Mouse (Mus musculus) limb, embryonic 11.5 days (tissue): ENCODE measurements at regions not wholly inside any gene's neighbourhood (a gene's known extent, or its start where the extent isn't known, plus 50 kb on each side); places are given as distances from the start of the nearest gene placed in this dataset.

Experiments
- ATAC-seq: fragments of 200-750 bp; cut with Nextera tagmentation; 2 replicates; pipeline ENCODE4 v1.8.0; 2017; ENCODE audit warnings: low read depth; ENCODE audit not compliant: insufficient number of reproducible peaks, low FRiP score, low TSS enrichment
- DNase-seq: peaks from one replicate; pipeline ENCODE4 v3.0.0-alpha.2; 2015; ENCODE audit warnings: low spot score
- H3K27ac ChIP-seq: fragments of 300-500 bp; sonication (generic); replicated peaks from 2 replicates; pipeline ENCODE4 v1.5.1; 2014; ENCODE audit warnings: low read depth, mild to moderate bottlenecking, low read length
- H3K27me3 ChIP-seq: fragments of 300-500 bp; sonication (generic); 2 replicates; pipeline ENCODE4 v1.6.1; 2014; ENCODE audit warnings: mild to moderate bottlenecking, low read length, mixed read lengths; ENCODE audit not compliant: control insufficient read depth, insufficient read depth
- H3K36me3 ChIP-seq: fragments of 300-500 bp; sonication (generic); 2 replicates; pipeline ENCODE4 v1.6.1; 2014; ENCODE audit warnings: mild to moderate bottlenecking, low read length, moderate library complexity, mixed read lengths; ENCODE audit not compliant: control insufficient read depth, insufficient read depth
- H3K4me1 ChIP-seq: fragments of 300-500 bp; sonication (generic); 2 replicates; pipeline ENCODE4 v1.6.1; 2014; ENCODE audit warnings: low read length, mixed read lengths; ENCODE audit not compliant: control insufficient read depth, insufficient read depth
- H3K4me2 ChIP-seq: fragments of 300-500 bp; sonication (generic); 2 replicates; pipeline ENCODE4 v1.6.1; 2014; ENCODE audit warnings: low read depth, mild to moderate bottlenecking, moderate library complexity; ENCODE audit not compliant: severe bottlenecking
- H3K4me3 ChIP-seq: fragments of 300-500 bp; sonication (generic); 2 replicates; pipeline ENCODE4 v1.5.1; 2014; ENCODE audit warnings: low read depth, low read length
- H3K9ac ChIP-seq: fragments of 300-500 bp; sonication (generic); 2 replicates; pipeline ENCODE4 v1.6.1; 2014; ENCODE audit warnings: mild to moderate bottlenecking, low read length
- H3K9me3 ChIP-seq: fragments of 300-500 bp; sonication (generic); 2 replicates; pipeline ENCODE4 v1.6.1; 2016; ENCODE audit warnings: low read length; ENCODE audit not compliant: control insufficient read depth
- WGBS: fragments of 180-500 bp; shearing (Covaris S2); extraction: QIAGEN DNeasy Blood & Tissue Kit; methylation state at CpG from one replicate; pipeline ENCODE4 v1.1.7; 2014; 5-methylcytosine and 5-hydroxymethylcytosine counted together

DNA sequence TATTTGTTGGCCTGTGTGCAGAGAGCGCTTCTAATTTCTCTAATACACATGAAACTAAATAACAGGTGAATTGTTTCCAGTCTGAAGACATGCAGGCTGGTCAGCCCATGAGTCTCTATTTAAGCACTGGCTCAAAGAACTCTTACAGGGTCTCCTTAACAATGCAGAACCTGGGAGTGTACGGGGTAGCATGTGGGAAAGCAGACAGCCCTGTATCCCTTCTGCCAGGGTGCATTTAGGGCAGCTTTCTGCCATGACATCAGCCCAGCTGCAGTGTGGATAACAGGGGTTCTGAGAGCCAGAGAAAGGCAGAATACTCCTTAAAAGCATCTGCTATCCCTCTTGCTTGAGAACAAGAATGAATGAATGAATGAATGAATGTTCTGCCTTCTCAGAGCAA is 164.7 kb downstream of the Grb14 start:
- DNase-seq, result no peak
- H3K36me3 ChIP-seq, result no peaks in the 10 kb centered on the region
- no peak overlapping the region for H3K27ac ChIP-seq
- H3K4me1 ChIP-seq, result no peaks in the 10 kb centered on the region
- no peak overlapping the region for H3K4me3 ChIP-seq
- no peaks in the 10 kb centered on the region for H3K27me3 ChIP-seq
- no peak overlapping the region for H3K9ac ChIP-seq
- no peak for ATAC-seq
- 84% methylated on average over 2 of the region's 2 CpGs for WGBS
- H3K4me2 ChIP-seq, result no peak overlapping the region
- H3K9me3 ChIP-seq, result no peaks in the 10 kb centered on the region

GRCm38 (mm10) chr2:64853918-64854317 is 170.9 kb downstream of the Grb14 start:
- ATAC-seq (no peak), DNase-seq (peak; percentile 87)
- no peak overlapping the region for H3K4me2 ChIP-seq
- no peaks in the 10 kb centered on the region for H3K9me3 ChIP-seq
- no peak overlapping the region for H3K27ac ChIP-seq
- WGBS, result 19% methylated on average over 7 of the region's 7 CpGs
- H3K4me1 ChIP-seq, result no peaks in the 10 kb centered on the region
- H3K4me3 ChIP-seq, result no peak overlapping the region
- H3K36me3 ChIP-seq, result no peaks in the 10 kb centered on the region
- no peaks in the 10 kb centered on the region for H3K27me3 ChIP-seq
- H3K9ac ChIP-seq, result no peak overlapping the region

- WGBS, result 63% methylated on average over 5 of the region's 5 CpGs
- Histone ChIP-seq H3K4me1 (no peaks in the 10 kb centered on the region), H3K27ac (no peak overlapping the region), H3K4me2 (no peak overlapping the region), H3K36me3 (no peaks in the 10 kb centered on the region), H3K4me3 (no peak overlapping the region), H3K9ac (no peak overlapping the region), H3K27me3 (no peaks in the 10 kb centered on the region), H3K9me3 (no peaks in the 10 kb centered on the region)
- ATAC-seq (no peak), DNase-seq (no peak)
These were observed 171.9 kb downstream of the Grb14 start for GRCm38 (mm10) chr2:64852913-64853312.

GRCm38 (mm10) chr2:64851096-64851495 is 173.7 kb downstream of the Grb14 start:
- H3K9me3 ChIP-seq, result no peaks in the 10 kb centered on the region
- no peaks in the 10 kb centered on the region for H3K36me3 ChIP-seq
- no peaks in the 10 kb centered on the region for H3K27me3 ChIP-seq
- WGBS, result 74% methylated on average over 4 of the region's 4 CpGs
- DNase-seq (no peak), ATAC-seq (no peak)
- H3K27ac ChIP-seq, result no peak overlapping the region
- no peak overlapping the region for H3K4me3 ChIP-seq
- no peaks in the 10 kb centered on the region for H3K4me1 ChIP-seq
- no peak overlapping the region for H3K9ac ChIP-seq
- H3K4me2 ChIP-seq, result no peak overlapping the region

GRCm38 (mm10) chr2:64850656-64851055 is 174.1 kb downstream of the Grb14 start:
- Histone ChIP-seq H3K4me2 (no peak overlapping the region), H3K9ac (no peak overlapping the region), H3K36me3 (no peaks in the 10 kb centered on the region), H3K27me3 (no peaks in the 10 kb centered on the region), H3K9me3 (no peaks in the 10 kb centered on the region), H3K27ac (no peak overlapping the region), H3K4me1 (no peaks in the 10 kb centered on the region), H3K4me3 (no peak overlapping the region)
- ATAC-seq (no peak), DNase-seq (no peak)
- WGBS, result 92% methylated on average over 3 of the region's 3 CpGs

DNA sequence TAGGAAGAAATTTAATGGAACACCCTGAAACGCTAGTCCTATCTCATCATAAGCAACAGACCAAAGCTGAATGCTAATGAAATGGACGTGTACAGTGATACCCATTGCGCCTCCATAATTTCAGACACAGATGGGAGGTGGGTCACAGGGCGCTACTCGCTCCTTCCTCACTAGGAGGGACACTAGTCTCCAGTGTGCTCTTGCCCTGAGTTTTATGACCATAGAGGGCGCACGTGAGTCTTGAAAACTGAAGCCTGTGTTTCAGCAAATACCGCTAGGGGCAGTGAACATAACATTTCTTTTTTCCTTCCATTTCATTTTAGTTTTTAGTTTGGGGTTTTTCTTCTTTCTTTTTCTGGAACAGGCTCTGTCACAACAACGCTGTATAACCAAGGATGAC is 200.3 kb downstream of the Grb14 start:
- Histone ChIP-seq H3K9ac (no peak overlapping the region), H3K27me3 (no peaks in the 10 kb centered on the region), H3K27ac (no peak overlapping the region), H3K9me3 (no peaks in the 10 kb centered on the region), H3K36me3 (no peaks in the 10 kb centered on the region), H3K4me1 (no peaks in the 10 kb centered on the region), H3K4me3 (no peak overlapping the region), H3K4me2 (no peak overlapping the region)
- no peak for DNase-seq
- no peak for ATAC-seq
- WGBS, result 91% methylated on average over 9 of the region's 9 CpGs

- no peaks in the 10 kb centered on the region for H3K27me3 ChIP-seq
- H3K9me3 ChIP-seq, result no peaks in the 10 kb centered on the region
- ATAC-seq, result no peak
- H3K36me3 ChIP-seq, result no peaks in the 10 kb centered on the region
- H3K4me3 ChIP-seq, result no peak overlapping the region
- no peak overlapping the region for H3K27ac ChIP-seq
- no peaks in the 10 kb centered on the region for H3K4me1 ChIP-seq
- WGBS, result 64% methylated on average over 7 of the region's 7 CpGs
- no peak overlapping the region for H3K9ac ChIP-seq
- no peak for DNase-seq
- H3K4me2 ChIP-seq, result no peak overlapping the region
These were observed 200.9 kb downstream of the Grb14 start for GRCm38 (mm10) chr2:64823905-64824304.

GRCm38 (mm10) chr2:64823074-64823473 is 201.7 kb downstream of the Grb14 start:
- no peak overlapping the region for H3K9ac ChIP-seq
- no peaks in the 10 kb centered on the region for H3K27me3 ChIP-seq
- DNase-seq (no peak), ATAC-seq (no peak)
- H3K9me3 ChIP-seq, result no peaks in the 10 kb centered on the region
- H3K4me2 ChIP-seq, result no peak overlapping the region
- H3K36me3 ChIP-seq, result no peaks in the 10 kb centered on the region
- no peak overlapping the region for H3K4me3 ChIP-seq
- no peaks in the 10 kb centered on the region for H3K4me1 ChIP-seq
- 62% methylated on average over 6 of the region's 6 CpGs for WGBS
- H3K27ac ChIP-seq, result no peak overlapping the region

DNA sequence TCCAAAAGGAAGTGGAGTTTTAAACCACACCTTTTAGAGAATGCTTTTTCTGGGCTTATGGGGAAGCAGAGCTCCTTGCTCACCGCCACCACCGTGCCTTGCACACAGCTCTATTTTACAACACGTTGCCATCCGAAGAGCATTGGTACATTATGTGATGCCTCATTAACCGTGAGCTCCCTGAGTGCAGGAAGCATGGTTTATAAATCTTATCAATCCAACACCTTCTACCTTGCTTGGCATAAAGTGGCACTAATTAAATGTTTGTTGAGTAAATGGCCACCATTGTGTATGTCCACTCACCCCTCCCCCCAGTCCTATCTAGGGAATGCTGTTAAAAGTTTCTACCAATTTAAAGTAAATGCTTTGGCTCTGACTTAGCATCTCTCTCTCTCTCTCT is 206.6 kb downstream of the Grb14 start:
- Histone ChIP-seq H3K9ac (no peak overlapping the region), H3K36me3 (no peaks in the 10 kb centered on the region), H3K4me1 (no peaks in the 10 kb centered on the region), H3K27me3 (no peaks in the 10 kb centered on the region), H3K27ac (no peak overlapping the region), H3K4me3 (no peak overlapping the region), H3K4me2 (no peak overlapping the region), H3K9me3 (no peaks in the 10 kb centered on the region)
- DNase-seq (no peak), ATAC-seq (no peak)
- 63% methylated on average over 5 of the region's 5 CpGs for WGBS
